Mouse (Mus musculus): Measurements from ENCODE around the gene Pirt. TPM values are rescaled to one million over a fixed set of nuclear protein-coding genes. Genes with fewer than 3 reads are reported as not detected.
A peak's percentile ranks its signal among the peaks of the same experiment; 100 is the strongest.

The Pirt gene
- polyA plus RNA-seq, 1 experiment from 2014 or later = 7.4 TPM

- WGBS = 16% methylated on average over 21 of the region's 21 CpGs
- Histone ChIP-seq H3K4me3 (ENCODE audit: low read length) (no peak overlapping the region), H3K9me3 (replicated peaks; ENCODE audit: control insufficient read depth, low read length) (no peaks in the 10 kb centered on the region), H3K9ac (ENCODE audit: low read length) (peak overlapping the region; percentile 57; the same call in 1 of the 2 replicates), H3K4me2 (ENCODE audit: low read depth, low read length) (peak overlapping the region; percentile 42), H3K36me3 (ENCODE audit: control insufficient read depth, insufficient read depth) (no peaks in the 10 kb centered on the region), H3K4me1 (ENCODE audit: control insufficient read depth, insufficient read depth, low read length) (peaks cover 5% of the 10 kb centered on the region; the same call in 1 of the 2 replicates), H3K27me3 (ENCODE audit: control insufficient read depth, insufficient read depth, low read length) (0 out of 2 replicates have a peak, but pooled peaks cover 3% of the 10 kb centered on the region), H3K27ac (ENCODE audit: low read length) (no peak overlapping the region)
- ATAC-seq (replicated peaks; ENCODE audit: extremely low read depth, insufficient read depth, low FRiP score) = peak; percentile 41; the same call in 1 of the 2 replicates
Observed at GRCm38 (mm10) chr11:66905617-66906384, 6.0 kb upstream of the Pirt start.

- Histone ChIP-seq H3K4me1 (ENCODE audit: control insufficient read depth, insufficient read depth, low read length) (peaks cover 12% of the 10 kb centered on the region), H3K27ac (ENCODE audit: low read length) (peak overlapping the region; percentile 86), H3K27me3 (ENCODE audit: control insufficient read depth, insufficient read depth, low read length) (0 out of 2 replicates have a peak, but pooled peaks cover 2% of the 10 kb centered on the region), H3K9ac (ENCODE audit: low read length) (peak overlapping the region; percentile 55), H3K4me3 (ENCODE audit: low read length) (peak overlapping the region; percentile 26), H3K9me3 (replicated peaks; ENCODE audit: control insufficient read depth, low read length) (no peaks in the 10 kb centered on the region), H3K4me2 (ENCODE audit: low read depth, low read length) (peak overlapping the region; percentile 47), H3K36me3 (ENCODE audit: control insufficient read depth, insufficient read depth) (no peaks in the 10 kb centered on the region)
- whole genome bisulfite sequencing = 19% methylated on average over 17 of the region's 17 CpGs
- ATAC-seq (replicated peaks; ENCODE audit: extremely low read depth, insufficient read depth, low FRiP score) = peak; percentile 90
Observed at GRCm38 (mm10) chr11:66912531-66913458, 1.0 kb downstream of the Pirt start.

- no peak overlapping the region for H3K9ac ChIP-seq (ENCODE audit: low read length)
- H3K9me3 ChIP-seq (replicated peaks; ENCODE audit: control insufficient read depth, low read length) = no peaks in the 10 kb centered on the region
- 0 out of 2 replicates have a peak, but pooled peaks cover 2% of the 10 kb centered on the region for H3K27me3 ChIP-seq (ENCODE audit: control insufficient read depth, insufficient read depth, low read length)
- H3K4me1 ChIP-seq (ENCODE audit: control insufficient read depth, insufficient read depth, low read length) = peaks cover 12% of the 10 kb centered on the region
- WGBS = 40% methylated on average over 3 of the region's 3 CpGs
- ATAC-seq (replicated peaks; ENCODE audit: extremely low read depth, insufficient read depth, low FRiP score) = no peak
- no peaks in the 10 kb centered on the region for H3K36me3 ChIP-seq (ENCODE audit: control insufficient read depth, insufficient read depth)
- no peak overlapping the region for H3K4me3 ChIP-seq (ENCODE audit: low read length)
- no peak overlapping the region for H3K4me2 ChIP-seq (ENCODE audit: low read depth, low read length)
- no peak overlapping the region for H3K27ac ChIP-seq (ENCODE audit: low read length)
Observed at GRCm38 (mm10) chr11:66914249-66914648, 2.5 kb downstream of the Pirt start.

- H3K36me3 ChIP-seq (ENCODE audit: control insufficient read depth, insufficient read depth) = no peaks in the 10 kb centered on the region
- no peak overlapping the region for H3K4me3 ChIP-seq (ENCODE audit: low read length)
- no peak overlapping the region for H3K9ac ChIP-seq (ENCODE audit: low read length)
- H3K9me3 ChIP-seq (replicated peaks; ENCODE audit: control insufficient read depth, low read length) = no peaks in the 10 kb centered on the region
- no peak overlapping the region for H3K27ac ChIP-seq (ENCODE audit: low read length)
- WGBS = 79% methylated on average over 2 of the region's 2 CpGs
- H3K4me2 ChIP-seq (ENCODE audit: low read depth, low read length) = no peak overlapping the region
- no peaks in the 10 kb centered on the region for H3K4me1 ChIP-seq (ENCODE audit: control insufficient read depth, insufficient read depth, low read length)
- H3K27me3 ChIP-seq (ENCODE audit: control insufficient read depth, insufficient read depth, low read length) = no peaks in the 10 kb centered on the region; the same call in 1 of the 2 replicates
- no peak for ATAC-seq (replicated peaks; ENCODE audit: extremely low read depth, insufficient read depth, low FRiP score)
Observed at GRCm38 (mm10) chr11:66920012-66920411, 8.2 kb downstream of the Pirt start.

GRCm38 (mm10) chr11:66924095-66924823 lies 12.5 kb downstream of the Pirt start:
- Histone ChIP-seq H3K4me2 (ENCODE audit: low read depth, low read length) (no peak overlapping the region), H3K4me1 (ENCODE audit: control insufficient read depth, insufficient read depth, low read length) (no peaks in the 10 kb centered on the region), H3K9me3 (replicated peaks; ENCODE audit: control insufficient read depth, low read length) (no peaks in the 10 kb centered on the region), H3K4me3 (ENCODE audit: low read length) (no peak overlapping the region), H3K27me3 (ENCODE audit: control insufficient read depth, insufficient read depth, low read length) (no peaks in the 10 kb centered on the region; the same call in 1 of the 2 replicates), H3K9ac (ENCODE audit: low read length) (no peak overlapping the region), H3K27ac (ENCODE audit: low read length) (no peak overlapping the region), H3K36me3 (ENCODE audit: control insufficient read depth, insufficient read depth) (no peaks in the 10 kb centered on the region)
- WGBS = 79% methylated on average over 11 of the region's 11 CpGs
- no peak for ATAC-seq (replicated peaks; ENCODE audit: extremely low read depth, insufficient read depth, low FRiP score)

- no peak for ATAC-seq (replicated peaks; ENCODE audit: extremely low read depth, insufficient read depth, low FRiP score)
- Histone ChIP-seq H3K27ac (ENCODE audit: low read length) (no peak overlapping the region), H3K36me3 (ENCODE audit: control insufficient read depth, insufficient read depth) (no peaks in the 10 kb centered on the region), H3K4me2 (ENCODE audit: low read depth, low read length) (no peak overlapping the region), H3K9me3 (replicated peaks; ENCODE audit: control insufficient read depth, low read length) (no peaks in the 10 kb centered on the region), H3K27me3 (ENCODE audit: control insufficient read depth, insufficient read depth, low read length) (no peaks in the 10 kb centered on the region), H3K4me1 (ENCODE audit: control insufficient read depth, insufficient read depth, low read length) (no peaks in the 10 kb centered on the region), H3K9ac (ENCODE audit: low read length) (no peak overlapping the region), H3K4me3 (ENCODE audit: low read length) (no peak overlapping the region)
- 73% methylated on average over 3 of the region's 3 CpGs for WGBS
Observed at GRCm38 (mm10) chr11:66928311-66928710, 16.5 kb downstream of the Pirt start.

- H3K27me3 ChIP-seq (ENCODE audit: control insufficient read depth, insufficient read depth, low read length) = no peaks in the 10 kb centered on the region
- H3K4me3 ChIP-seq (ENCODE audit: low read length) = no peak overlapping the region
- H3K36me3 ChIP-seq (ENCODE audit: control insufficient read depth, insufficient read depth) = no peaks in the 10 kb centered on the region
- WGBS = 68% methylated on average over 9 of the region's 9 CpGs
- H3K27ac ChIP-seq (ENCODE audit: low read length) = no peak overlapping the region
- no peak overlapping the region for H3K4me2 ChIP-seq (ENCODE audit: low read depth, low read length)
- H3K9ac ChIP-seq (ENCODE audit: low read length) = no peak overlapping the region
- no peaks in the 10 kb centered on the region for H3K4me1 ChIP-seq (ENCODE audit: control insufficient read depth, insufficient read depth, low read length)
- no peak for ATAC-seq (replicated peaks; ENCODE audit: extremely low read depth, insufficient read depth, low FRiP score)
- no peaks in the 10 kb centered on the region; the same call in 1 of the 2 replicates for H3K9me3 ChIP-seq (replicated peaks; ENCODE audit: control insufficient read depth, low read length)
Observed at GRCm38 (mm10) chr11:66932827-66933599, 21.2 kb downstream of the Pirt start.
